Mouse (Mus musculus): ENCODE results near the gene Sipa1l1.

The Sipa1l1 gene

GRCm38 (mm10) chr12:82425853-82426252, 256.7 kb downstream of the Sipa1l1 start:
- no peak for DNase-seq (ENCODE audit: low spot score)

GRCm38 (mm10) chr12:82427416-82427815, 258.3 kb downstream of the Sipa1l1 start:
- DNase-seq (ENCODE audit: low spot score): no peak

- DNase-seq (ENCODE audit: low spot score): no peak
Measured at GRCm38 (mm10) chr12:82428466-82428865, 259.3 kb downstream of the Sipa1l1 start.

- DNase-seq (ENCODE audit: low spot score): no peak
Measured at GRCm38 (mm10) chr12:82433311-82433710, 264.2 kb downstream of the Sipa1l1 start.

- no peak for DNase-seq (ENCODE audit: low spot score)
Measured at GRCm38 (mm10) chr12:82434591-82434990, 265.5 kb downstream of the Sipa1l1 start.

- no peak for DNase-seq (ENCODE audit: low spot score)
Measured at GRCm38 (mm10) chr12:82441479-82441878, 272.4 kb downstream of the Sipa1l1 start.

- no peak for DNase-seq (ENCODE audit: low spot score)
Measured at GRCm38 (mm10) chr12:82446609-82447024, 277.5 kb downstream of the Sipa1l1 start.

GRCm38 (mm10) chr12:82448129-82448815, 279.2 kb downstream of the Sipa1l1 start:
- DNase-seq (ENCODE audit: low spot score): no peak

GRCm38 (mm10) chr12:82452428-82452827, 283.3 kb downstream of the Sipa1l1 start:
- no peak for DNase-seq (ENCODE audit: low spot score)

GRCm38 (mm10) chr12:82454415-82454814, 285.3 kb downstream of the Sipa1l1 start:
- no peak for DNase-seq (ENCODE audit: low spot score)

GRCm38 (mm10) chr12:82455700-82456413, 286.7 kb downstream of the Sipa1l1 start:
- no peak for DNase-seq (ENCODE audit: low spot score)

GRCm38 (mm10) chr12:82456414-82456805, 287.3 kb downstream of the Sipa1l1 start:
- DNase-seq (ENCODE audit: low spot score): no peak

GRCm38 (mm10) chr12:82457609-82458008, 288.5 kb downstream of the Sipa1l1 start:
- no peak for DNase-seq (ENCODE audit: low spot score)

GRCm38 (mm10) chr12:82458017-82458416, 288.9 kb downstream of the Sipa1l1 start:
- DNase-seq (ENCODE audit: low spot score): no peak

GRCm38 (mm10) chr12:82467234-82467633, 298.1 kb downstream of the Sipa1l1 start:
- no peak for DNase-seq (ENCODE audit: low spot score)

GRCm38 (mm10) chr12:82467641-82468040, 298.5 kb downstream of the Sipa1l1 start:
- no peak for DNase-seq (ENCODE audit: low spot score)

GRCm38 (mm10) chr12:82468416-82468815, 299.3 kb downstream of the Sipa1l1 start:
- no peak for DNase-seq (ENCODE audit: low spot score)

- DNase-seq (ENCODE audit: low spot score): peak; percentile 56
Measured at GRCm38 (mm10) chr12:82469706-82470361, 300.7 kb downstream of the Sipa1l1 start.

- DNase-seq (ENCODE audit: low spot score): peak; percentile 11
Measured at GRCm38 (mm10) chr12:82470362-82470936, 301.3 kb downstream of the Sipa1l1 start.

GRCm38 (mm10) chr12:82472796-82473195, 303.7 kb downstream of the Sipa1l1 start:
- DNase-seq (ENCODE audit: low spot score): no peak

- DNase-seq (ENCODE audit: low spot score): no peak
Measured at GRCm38 (mm10) chr12:82473238-82473637, 304.1 kb downstream of the Sipa1l1 start.

- no peak for DNase-seq (ENCODE audit: low spot score)
Measured at GRCm38 (mm10) chr12:82474409-82474808, 305.3 kb downstream of the Sipa1l1 start.

- DNase-seq (ENCODE audit: low spot score): no peak
Measured at GRCm38 (mm10) chr12:82476028-82476427, 306.9 kb downstream of the Sipa1l1 start.

All from spleen, adult 12 weeks (tissue).